Mouse (Mus musculus) c-Kit-positive CD71-positive TER-119-positive erythroid progenitor cells, embryonic 14.5 days (primary cell): ENCODE results near the gene Pinlyp.

Source experiments
- DNase-seq: peaks from one replicate; pipeline ENCODE4 v3.0.0-alpha.2; 2013; ENCODE audit warnings: low spot score

The Pinlyp gene

DNA sequence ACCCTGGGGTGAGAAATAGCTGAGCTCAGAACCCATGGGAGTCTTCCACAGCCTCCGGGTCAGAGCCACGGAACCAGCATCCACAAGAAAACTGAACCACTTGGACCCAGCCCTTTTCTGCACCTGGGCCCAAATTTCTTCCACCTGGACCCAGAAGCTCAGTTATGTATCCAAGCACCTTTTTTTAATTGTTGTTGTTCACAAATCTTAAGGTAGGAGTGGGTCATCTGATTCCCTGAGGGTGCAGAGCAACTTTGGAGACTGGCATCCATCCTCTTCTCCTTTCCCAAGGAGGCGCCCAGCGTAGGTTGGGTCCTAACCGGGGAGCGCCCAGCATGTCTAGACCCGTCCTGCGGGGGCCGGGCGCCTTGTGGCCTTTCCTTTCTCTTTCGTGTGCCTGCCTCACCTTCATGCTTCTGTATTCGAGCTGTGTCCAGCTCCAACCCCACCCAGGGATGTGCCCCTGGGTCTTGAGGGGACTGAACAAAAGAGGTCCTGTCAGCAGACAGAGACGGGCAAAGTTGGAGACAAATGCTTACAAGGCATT, at the start of gene Pinlyp, which contains the start of gene Xrcc1:
Gene Pinlyp (minus strand): TSS at position 51 of the 547 bp plus-strand sequence.
Gene Xrcc1 (plus strand): TSS at position 222 of the 547 bp plus-strand sequence.
- DNase-seq, result no peak

DNA sequence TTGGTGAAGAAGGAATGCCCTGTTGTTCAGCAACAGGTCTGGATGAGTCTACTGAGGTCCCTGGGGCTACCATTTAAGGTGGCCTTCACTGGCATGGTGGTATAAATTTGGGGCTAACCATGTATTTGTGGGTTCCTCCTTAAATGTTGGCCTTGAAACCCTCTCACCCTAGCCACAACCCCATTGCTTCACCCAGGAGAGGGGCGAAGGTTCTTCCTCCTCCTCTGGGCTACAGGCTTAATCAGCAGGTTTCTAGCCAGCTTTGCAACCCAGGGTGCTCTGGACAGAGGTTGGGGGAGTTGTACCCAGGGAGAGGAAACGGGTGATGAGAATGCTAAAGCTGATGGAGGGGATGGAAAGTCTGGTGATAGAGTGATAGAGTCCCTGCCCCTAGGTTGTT, 49.5 kb upstream of the Pinlyp start:
- no peak for DNase-seq

DNA sequence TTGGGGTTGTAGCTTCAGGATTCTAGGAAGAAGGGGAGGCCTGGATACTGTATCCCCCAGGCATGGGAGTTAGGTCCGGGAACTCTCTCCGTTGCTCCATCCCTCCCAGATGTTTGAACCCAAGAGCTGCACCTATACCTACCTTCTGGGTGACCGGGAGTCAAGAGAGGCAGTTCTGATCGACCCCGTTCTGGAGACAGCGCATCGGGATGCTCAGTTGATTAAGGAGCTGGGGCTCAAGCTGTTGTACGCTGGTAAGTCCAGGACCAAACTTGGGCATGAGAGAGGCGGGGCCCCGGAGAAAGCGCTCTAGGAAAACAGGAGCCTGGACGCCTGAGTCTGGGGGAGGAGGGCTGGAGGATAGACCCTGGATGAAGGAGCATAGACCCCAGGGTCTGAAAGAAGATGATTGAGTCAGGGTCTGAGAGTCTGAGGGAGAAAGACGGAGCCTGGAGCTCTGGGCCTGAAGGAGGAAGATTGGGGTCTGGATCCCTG, 48.4 kb upstream of the Pinlyp start:
- DNase-seq, result no peak

DNA sequence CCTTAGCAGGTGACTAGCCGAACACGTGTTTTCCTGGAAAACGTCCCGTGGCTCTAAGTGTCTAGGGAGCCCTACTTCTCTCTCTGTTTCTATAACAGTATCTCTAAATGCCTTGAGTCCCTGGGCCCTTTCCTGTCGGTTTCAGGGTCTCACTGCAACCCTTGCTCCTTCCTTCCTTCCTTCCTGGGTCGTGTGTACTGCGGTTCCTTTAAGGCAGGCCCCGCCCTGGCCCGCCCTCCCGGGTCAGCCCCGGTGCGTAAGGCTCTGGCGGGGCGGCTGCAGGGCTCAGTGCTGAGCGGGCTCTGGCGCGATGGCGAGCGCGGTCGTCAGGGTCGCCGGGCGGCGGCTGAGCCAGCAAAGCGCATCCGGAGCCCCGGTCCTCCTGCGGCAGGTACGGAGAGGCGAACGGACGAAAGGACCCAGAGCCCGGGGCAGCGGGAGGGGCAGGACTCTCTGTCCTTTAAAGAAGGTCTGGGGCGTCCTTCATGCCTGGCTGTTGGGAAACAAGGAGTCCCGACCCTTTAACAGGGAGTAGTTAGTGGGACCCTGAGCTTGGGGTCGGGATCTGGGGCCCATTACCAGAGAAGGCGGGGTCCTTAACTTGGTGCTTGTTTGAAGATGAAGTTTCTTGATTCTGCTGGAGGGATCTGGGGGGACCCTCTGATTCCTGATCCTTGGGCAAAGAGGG, 47.8 kb upstream of the Pinlyp start:
- DNase-seq, result peak; percentile 61

DNA sequence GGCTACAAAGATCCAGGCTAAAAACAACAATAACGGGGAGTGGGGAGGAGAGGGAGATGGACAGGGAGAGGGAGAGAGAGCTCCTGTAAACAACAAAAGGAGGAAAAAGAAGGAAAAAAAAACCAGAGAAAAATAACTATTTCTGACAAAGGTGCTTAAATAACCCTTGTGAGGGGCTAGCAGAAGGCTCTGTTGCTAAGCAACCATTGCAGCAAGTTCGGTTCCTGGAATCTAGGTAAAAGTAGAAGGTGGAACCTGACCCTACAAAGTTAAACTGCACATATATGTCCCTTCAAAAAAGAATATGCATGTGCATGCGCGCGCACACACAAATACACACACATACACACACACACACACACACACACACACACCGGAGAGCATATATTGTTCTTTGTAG, 46.9 kb upstream of the Pinlyp start:
- no peak for DNase-seq

DNA sequence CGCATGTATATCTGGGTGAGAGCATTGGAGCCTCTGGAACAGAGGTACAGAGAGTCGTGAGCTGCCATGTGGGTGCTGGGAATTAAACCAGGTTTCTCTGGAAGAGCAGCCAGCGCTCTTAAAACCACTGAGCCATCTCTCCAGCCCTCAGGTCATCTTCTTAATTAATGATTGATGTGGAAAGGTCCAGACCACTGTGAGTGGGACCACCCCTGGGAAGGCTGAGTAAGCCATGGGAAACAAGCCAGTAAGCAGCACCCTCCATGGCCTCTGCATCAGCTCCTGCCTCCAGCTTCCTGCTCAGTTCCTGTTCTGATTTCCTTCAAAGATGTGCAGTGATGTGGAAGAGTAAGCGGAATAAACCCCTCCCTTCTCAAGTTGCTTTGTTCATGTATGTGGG, 46.2 kb upstream of the Pinlyp start:
- DNase-seq, result no peak

DNA sequence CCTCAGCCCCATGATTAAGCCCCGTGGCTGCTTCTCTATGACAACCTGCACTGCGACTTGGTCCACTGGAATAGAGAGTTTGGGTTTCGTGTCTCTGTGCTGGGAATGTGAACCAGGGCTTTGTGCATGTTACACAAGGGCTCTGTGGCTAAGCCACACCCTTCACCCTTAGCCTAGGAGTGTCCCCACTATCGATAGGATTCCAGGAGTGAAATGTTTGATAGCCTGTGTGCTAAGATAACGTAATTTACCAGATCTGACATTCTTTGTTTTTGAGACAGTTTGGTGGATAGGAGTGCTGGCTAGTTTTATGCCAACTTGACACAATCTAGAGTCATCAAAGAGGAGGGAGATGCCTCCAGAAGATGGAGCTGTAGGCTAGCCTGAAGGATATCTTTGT, 45.8 kb upstream of the Pinlyp start:
- peak; percentile 42 for DNase-seq

DNA sequence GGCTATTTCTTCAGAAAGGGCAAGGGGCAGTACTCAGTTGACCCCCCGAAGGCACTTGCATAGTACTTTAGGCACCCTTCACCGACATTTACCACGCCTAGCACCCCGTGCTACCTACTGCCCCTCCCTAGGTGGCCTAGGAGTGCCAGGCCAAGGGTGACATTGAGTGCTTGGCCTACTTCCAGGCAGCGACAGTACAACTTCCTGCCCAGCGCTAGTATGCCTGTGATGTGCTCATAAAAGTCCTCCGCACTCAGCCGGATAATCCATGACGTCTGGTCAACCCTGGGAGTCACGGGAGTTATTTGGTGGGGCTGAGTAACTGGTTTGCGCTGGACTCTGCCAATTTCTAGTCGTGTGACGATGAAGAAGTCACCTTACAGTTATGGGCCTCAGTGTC, 42.4 kb upstream of the Pinlyp start:
- no peak for DNase-seq

DNA sequence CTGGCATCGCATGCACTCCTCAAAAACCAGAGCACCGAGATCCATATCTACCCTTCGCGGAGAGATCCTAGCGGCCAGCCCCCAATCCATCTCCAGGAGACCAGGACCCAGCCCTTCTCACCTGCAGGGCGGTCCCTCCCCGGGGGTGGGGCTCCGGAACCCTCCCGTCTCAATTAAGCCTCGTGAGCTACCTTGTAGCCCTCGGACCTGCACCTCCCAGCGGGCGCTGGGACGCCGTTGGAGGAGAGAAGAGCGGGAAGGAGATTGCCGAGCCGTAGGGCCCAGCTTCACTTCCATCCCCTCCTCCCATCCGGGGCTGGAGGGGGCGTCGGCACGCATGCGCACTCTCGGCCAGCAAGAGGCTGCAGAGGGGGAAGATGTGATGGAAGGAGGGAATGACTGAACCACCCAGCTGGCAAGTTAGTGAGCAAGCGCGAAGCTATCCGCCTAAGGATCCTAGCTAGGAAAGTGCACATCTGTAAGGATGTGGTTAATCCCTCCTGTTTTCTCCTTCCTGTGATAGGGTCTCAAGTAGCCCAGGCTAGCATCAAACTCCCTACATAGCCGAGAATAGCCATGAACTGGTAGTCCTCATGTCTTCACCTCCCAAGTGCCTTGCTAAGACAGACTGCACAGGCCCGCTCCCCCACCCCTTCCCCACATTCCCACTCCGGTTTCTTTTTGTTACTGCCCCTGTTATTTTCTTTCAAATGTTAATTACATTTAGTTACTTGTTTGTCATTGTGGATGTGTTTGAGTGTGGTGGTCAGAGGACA, 41.6 kb upstream of the Pinlyp start, which contains the start of the genes Ethe1 and Zfp575:
Gene Ethe1 (plus strand): TSS at position 214 of the 776 bp plus-strand sequence.
Gene Zfp575 (minus strand): TSS at position 312 of the 776 bp plus-strand sequence.
- no peak for DNase-seq

DNA sequence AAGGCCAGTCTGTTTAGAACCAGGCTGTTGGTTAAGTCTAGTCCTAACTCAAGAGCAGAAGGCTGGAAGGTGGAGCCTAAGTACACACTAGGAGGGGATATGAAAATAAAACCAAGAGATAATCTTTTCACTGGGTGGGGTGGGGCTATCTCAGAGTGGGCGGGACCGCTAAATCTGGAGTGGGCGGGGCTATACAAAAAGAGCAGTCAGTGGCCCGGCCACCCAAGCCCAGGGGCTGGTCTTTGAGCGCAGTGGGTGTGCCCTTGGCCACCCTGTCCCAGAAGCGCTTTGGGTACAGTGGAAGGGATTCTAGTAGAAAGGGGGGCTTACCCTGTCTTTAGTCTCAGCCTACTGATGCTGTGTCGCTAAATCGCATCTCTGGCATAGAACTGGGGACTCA, 40.9 kb upstream of the Pinlyp start:
- peak; percentile 50 for DNase-seq

DNA sequence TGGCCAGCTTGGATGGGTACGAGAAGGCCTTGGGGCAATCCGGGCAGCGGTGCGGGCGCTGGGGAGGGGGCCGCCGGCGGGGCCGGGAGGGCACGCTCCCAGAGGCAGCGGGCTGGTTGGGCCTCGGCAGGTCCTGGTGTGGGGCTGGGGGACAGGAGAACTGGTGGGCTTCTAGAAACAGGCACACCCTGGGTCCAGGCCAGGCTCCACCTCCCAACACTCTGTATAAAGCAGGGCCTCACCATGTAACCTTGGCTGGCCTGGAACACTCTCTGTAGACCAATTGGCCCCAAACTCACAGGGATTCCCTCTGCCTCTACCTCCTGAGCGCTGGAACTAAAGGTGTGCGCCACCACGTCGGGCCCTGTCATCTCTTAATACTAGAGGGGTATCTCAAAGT, 40.1 kb upstream of the Pinlyp start:
- DNase-seq, result no peak

DNA sequence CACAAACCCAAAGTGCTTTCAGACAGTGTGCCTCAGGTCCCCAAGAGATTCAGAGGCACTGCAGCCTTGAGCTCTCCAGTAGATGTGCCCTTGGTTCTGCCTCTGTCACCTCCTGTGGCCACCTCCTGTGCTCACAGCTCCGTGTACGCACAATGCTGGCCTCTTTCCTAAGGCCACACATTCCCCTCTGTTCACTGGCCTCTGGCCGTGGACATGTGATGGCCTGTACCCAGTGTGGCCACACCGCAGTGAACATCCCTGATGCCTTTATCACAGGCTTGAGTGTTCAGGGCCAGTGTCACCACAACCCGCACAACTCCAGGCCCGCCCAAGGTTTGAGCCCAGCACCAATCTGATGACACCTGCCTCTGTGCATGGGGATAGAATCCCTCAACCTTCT, 39.0 kb upstream of the Pinlyp start:
- DNase-seq, result no peak

DNA sequence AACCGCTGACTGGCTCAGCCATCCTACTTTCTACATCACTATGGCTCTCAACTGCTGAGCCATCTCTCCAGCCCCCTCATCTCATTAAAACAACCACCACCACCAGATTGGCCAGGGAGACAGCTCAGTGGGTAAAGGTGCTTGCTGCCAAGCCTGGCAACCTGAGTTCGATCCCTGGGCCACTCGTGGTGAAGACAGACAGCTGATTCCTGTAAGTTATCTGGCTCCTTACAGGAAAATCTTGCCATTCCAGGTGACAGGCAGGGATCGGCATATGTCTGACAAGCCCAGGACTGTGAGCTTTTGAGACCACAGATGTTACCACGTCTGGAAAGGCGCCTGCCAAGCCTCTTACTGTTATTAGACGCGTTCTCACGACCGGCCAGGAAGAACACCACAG, 31.9 kb upstream of the Pinlyp start:
- DNase-seq, result no peak

DNA sequence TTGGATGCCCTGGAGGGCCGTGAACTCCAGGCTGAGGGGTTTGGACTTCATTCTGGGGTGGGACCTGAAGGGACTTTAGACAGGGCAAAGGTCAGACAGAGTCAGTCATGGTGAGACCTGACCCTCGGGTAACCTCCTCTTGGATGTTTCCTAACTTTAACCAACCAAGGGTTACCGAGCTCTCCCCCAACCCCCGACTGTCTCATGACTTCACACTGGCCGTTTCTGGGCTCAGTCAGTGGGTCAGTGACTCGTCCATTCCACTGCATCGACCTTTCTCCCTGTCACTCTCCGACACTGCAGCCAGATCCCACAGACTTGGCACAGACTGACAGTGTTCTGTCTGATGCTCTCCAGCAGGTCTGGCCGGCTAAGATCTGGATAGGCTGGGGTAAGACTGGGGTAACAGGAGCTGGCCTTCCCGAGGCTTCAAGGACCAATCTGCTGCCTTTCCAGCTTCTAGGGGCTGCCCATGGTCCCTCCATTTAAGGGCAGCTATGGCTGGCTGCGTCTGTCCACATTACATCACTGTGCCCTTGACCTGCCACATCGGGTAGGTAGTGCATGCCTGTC, 28.4 kb upstream of the Pinlyp start:
- no peak for DNase-seq

DNA sequence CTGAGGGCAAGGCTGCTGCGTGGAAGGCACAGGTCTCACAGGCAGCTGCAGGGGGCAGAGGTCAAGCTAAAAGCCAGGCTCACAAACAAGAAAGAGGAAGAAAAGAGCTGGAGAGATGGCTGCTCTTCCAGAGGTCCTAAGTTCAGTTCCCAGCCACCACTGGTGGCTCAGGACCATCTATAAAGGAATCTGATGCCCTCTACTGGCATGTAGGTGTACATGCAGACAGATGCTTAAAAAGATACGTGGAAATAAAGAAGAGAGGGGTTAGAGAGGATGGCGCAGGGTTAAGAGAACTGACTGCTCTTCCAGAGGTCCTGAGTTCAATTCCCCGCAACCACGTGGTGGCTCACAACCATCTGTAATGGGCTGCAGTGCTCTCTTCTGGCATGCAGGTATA, 26.5 kb upstream of the Pinlyp start:
- DNase-seq, result no peak

DNA sequence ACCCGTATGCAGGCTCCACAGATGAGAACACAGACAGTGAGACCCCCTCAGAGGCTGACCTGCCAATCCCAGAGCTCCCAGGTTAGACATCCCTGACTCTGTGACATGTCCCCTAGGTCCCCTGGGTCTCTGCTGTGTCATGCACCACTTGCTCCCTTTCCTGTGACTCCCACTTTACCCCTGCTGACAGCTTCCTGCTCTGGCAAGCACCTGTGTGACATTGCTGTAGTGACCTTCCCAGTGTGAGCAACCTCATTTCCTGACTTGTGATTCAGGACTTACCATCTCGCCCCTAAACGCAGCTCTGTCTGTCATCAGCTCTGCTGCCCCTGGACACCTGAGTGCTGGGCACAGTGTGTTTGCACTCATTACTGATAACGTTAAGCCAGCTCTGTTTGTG, 25.2 kb upstream of the Pinlyp start:
- DNase-seq, result no peak

DNA sequence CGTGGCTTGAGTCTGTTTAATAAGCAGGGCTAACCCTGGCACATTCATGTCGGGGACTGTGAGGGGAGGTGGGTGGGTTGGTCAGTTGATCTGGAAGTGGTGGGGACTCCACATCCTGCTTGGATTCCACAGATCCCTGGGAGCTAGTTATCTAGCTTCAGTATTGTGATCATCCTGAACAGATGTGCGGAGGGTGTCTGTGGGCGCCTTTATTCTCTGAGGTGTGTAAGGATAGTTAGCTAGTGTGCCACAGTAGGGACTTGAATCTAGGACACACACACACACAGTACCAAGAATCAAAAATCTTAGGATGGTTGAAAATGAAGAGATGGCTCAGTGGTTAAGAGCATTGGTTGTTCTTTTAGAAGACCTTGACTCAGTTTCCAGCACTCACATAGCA, 22.6 kb upstream of the Pinlyp start:
- no peak for DNase-seq

DNA sequence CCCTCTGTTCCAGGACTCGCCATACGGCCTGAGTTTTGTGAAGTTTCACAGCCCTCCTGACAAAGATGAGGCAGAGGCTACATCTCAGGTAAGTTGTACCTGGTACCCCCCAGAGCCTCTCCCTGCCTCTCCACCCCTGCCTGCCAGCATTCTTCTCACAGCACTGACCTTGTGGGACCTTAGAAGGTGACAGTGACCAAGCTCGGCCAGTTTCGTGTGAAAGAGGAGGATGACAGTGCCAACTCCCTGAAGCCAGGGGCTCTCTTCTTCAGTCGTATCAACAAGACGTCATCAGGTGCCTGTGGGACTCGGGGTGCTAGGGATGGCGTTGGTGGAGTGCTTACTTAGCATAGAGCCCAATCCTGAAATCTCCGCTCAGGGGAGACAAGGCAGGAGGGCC, 20.3 kb upstream of the Pinlyp start:
- no peak for DNase-seq

DNA sequence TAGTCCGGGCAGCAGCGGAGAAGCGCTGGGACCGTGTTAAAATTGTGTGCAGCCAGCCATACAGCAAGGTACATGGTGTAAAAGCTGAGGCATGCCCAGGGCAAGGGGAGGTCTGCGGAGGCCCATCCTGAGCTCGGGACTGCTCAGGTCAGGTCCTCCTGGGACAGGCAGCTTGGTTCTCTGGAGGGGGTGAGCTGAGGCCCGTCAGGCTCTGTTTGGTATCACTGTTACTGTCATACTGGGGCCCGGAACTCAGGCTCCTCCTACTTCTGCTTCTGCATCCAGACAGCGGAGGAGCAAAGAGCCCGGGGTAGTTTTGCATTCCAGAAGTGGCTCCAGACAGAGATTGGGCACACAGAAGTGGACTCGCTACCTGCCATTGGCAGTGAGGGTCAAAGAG, 19.7 kb upstream of the Pinlyp start:
- DNase-seq, result no peak

DNA sequence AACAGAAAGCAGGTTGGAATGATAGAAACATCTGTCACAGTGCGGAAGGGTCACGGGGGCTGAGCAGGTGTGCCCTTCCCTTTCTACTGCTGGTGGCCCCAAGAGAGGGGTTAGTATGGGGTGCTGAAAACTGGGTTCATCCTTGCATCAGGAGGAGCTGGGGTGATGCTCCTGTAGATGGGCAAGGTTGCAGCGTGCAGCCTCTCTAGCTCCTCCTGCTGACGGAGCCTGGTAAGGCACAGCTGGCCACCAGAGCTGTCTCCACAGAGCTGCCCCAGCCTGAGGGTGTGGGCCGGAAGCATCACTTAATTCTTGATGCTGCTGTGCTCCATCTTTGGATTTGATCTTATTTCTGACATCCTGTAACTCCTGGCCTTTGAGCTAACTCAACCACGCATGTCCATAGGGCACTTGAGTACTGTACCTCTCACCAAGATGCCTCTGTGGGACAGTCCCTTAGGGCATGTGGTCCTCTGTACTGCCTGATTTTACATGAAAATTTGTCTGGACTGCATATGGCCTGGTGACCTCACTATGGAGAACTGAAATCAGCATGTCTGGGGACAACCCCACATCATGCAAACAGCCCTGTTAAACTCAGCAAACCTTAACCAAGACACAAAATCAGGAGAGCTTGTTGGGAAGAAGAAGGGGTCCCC, 18.8 kb upstream of the Pinlyp start:
- peak; percentile 56 for DNase-seq

DNA sequence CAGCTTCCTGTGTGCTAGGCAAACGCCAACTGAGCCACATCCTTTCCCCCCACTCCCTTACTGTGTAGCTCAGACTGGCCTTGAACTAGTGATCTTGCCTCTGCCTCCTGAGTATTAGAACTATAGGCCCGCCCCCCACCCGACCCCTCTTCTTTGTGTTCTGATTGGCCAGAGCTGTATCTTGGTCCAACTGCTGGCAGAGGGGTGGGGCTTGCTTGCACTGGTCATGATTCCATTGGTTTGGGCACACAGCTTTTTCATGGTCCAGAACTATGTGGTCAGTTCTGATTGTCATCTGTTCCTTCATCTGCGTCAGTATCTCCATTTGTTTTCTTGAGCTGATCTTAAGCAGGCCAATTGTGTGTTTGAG, 17.9 kb upstream of the Pinlyp start:
- no peak for DNase-seq

DNA sequence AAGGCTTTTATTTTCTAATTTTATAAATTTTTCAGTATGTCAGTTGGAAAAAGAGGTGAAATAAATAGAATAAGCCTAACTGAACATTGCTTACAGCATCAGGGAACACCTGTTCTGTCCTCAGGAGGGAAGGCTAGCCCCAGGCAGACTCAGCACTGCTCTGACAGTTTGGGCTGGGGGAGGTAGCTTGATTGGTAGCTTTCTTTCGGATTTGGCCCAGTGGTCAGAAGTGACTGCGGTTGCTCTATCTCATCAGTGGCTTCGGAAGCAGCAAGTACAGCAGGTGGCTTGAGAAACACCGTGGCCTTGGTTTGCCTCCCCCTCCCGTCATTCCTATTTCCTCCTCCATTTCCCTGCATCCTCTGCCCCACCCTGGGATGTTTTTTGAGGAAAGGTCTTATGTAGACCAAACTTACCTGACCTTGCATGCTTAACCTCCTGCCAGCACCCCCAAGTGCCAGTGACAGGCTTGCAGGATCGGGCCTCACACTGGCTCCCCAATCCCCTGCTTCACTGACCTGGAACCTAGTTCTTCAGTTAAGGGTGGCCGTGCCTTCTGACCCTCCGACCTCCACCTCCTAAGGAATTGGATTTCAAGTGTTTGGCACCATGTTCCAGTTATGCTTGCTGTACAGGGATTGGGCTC, 17.4 kb upstream of the Pinlyp start:
- DNase-seq, result no peak
